Mouse (Mus musculus) left cerebral cortex, postnatal 25 days (tissue): ENCODE measurements at regions not wholly inside any gene's neighbourhood (a gene's known extent, or its start where the extent isn't known, plus 50 kb on each side); places are given as distances from the start of the nearest gene placed in this dataset.
"Not testable (repeated sequence)": the region's sequence is repeated elsewhere in the genome, so short reads cannot be mapped to it uniquely, and the experiment has no call there.

Experiments used
- DNase-seq, 2 experiments: peaks; one replicate each; pipeline ENCODE4 v3.0.0; 2022; ENCODE audit warnings: low spot score in 2 of 2, mixed read lengths in 1 of 2
- intact Hi-C: fragments of 180-260 bp; cut with DNase I; formaldehyde crosslinking; loops from one replicate; pipeline ENCODE4 v1.15.1; 2025
- microRNA-seq, 2 experiments: library from miRNA; unstranded; fragments of <30 nt; microRNA quantifications; one replicate each; pipeline ENCODE4 v1.2.0; 2022

GRCm38 (mm10) chr6:69516226-69516625 lies 1275.8 kb downstream of the Rpia start:
- intact Hi-C loops, DNase-seq: not testable (repeated sequence)

- intact Hi-C loops: no loop called here
- no peak for DNase-seq
These were observed 1284.0 kb downstream of the Rpia start for GRCm38 (mm10) chr6:69507995-69508394.

GRCm38 (mm10) chr6:69500056-69500455 lies 1292.0 kb downstream of the Rpia start:
- intact Hi-C loops: loop anchor here (5.0 kb wide), 1 partner anchor 182 kb away; no protein-coding TSS in a partner anchor
- not testable (repeated sequence) for DNase-seq

Small RNA genes in the stretch of these regions (microRNA-seq; reads per million reads assigned to microRNA genes)
- 0 reads per million in 2 experiments for gene Gm47304
